Mouse (Mus musculus): Measurements from ENCODE around the gene Fhad1. TPM values are rescaled to one million over a fixed set of nuclear protein-coding genes. Genes with fewer than 3 reads are reported as not detected.
"Not testable (repeated sequence)": the region's sequence is repeated elsewhere in the genome, so short reads cannot be mapped to it uniquely, and the experiment has no call there.

Fhad1 gene
- total RNA-seq (2015) (0.20 TPM in 1 of 2 replicates, not detected in the other), total RNA-seq (2017) (1.2 TPM in 1 of 2 replicates, not detected in the other)

GRCm38 (mm10) chr4:142014659-142015608, at the start of gene Fhad1:
Gene Fhad1, minus strand, starts transcription at chr4:142015082.
- ATAC-seq (replicated peaks; ENCODE audit: poor library complexity): peak; percentile 62

- no peak; the same call in 1 of the 2 replicates for ATAC-seq (replicated peaks; ENCODE audit: poor library complexity)
Measured at GRCm38 (mm10) chr4:142063057-142063534, 48.2 kb upstream of the Fhad1 start.

- ATAC-seq (replicated peaks; ENCODE audit: poor library complexity): no peak
Measured at GRCm38 (mm10) chr4:142061485-142062240, 46.8 kb upstream of the Fhad1 start.

- no peak for ATAC-seq (replicated peaks; ENCODE audit: poor library complexity)
Measured at GRCm38 (mm10) chr4:142060455-142061378, 45.8 kb upstream of the Fhad1 start.

- ATAC-seq (replicated peaks; ENCODE audit: poor library complexity): no peak
Measured at GRCm38 (mm10) chr4:142059841-142060193, 44.9 kb upstream of the Fhad1 start.

GRCm38 (mm10) chr4:142059113-142059840, 44.4 kb upstream of the Fhad1 start:
- no peak for ATAC-seq (replicated peaks; ENCODE audit: poor library complexity)

- no peak for ATAC-seq (replicated peaks; ENCODE audit: poor library complexity)
Measured at GRCm38 (mm10) chr4:142057529-142058216, 42.8 kb upstream of the Fhad1 start.

GRCm38 (mm10) chr4:142055600-142055999, 40.7 kb upstream of the Fhad1 start:
- ATAC-seq (replicated peaks; ENCODE audit: poor library complexity): no peak

- ATAC-seq (replicated peaks; ENCODE audit: poor library complexity): peak; percentile 70
Measured at GRCm38 (mm10) chr4:142054580-142054979, 39.7 kb upstream of the Fhad1 start.

GRCm38 (mm10) chr4:142053661-142054448, 39.0 kb upstream of the Fhad1 start:
- no peak for ATAC-seq (replicated peaks; ENCODE audit: poor library complexity)

GRCm38 (mm10) chr4:142053261-142053660, 38.4 kb upstream of the Fhad1 start:
- 0 out of 2 replicates have a peak, but pooled peaks have one; percentile 34 for ATAC-seq (replicated peaks; ENCODE audit: poor library complexity)

- no peak for ATAC-seq (replicated peaks; ENCODE audit: poor library complexity)
Measured at GRCm38 (mm10) chr4:142052391-142053132, 37.7 kb upstream of the Fhad1 start.

- ATAC-seq (replicated peaks; ENCODE audit: poor library complexity): not testable (repeated sequence)
Measured at GRCm38 (mm10) chr4:142051883-142052282, 37.0 kb upstream of the Fhad1 start.

- no peak for ATAC-seq (replicated peaks; ENCODE audit: poor library complexity)
Measured at GRCm38 (mm10) chr4:142049963-142050362, 35.1 kb upstream of the Fhad1 start.

- ATAC-seq (replicated peaks; ENCODE audit: poor library complexity): peak; percentile 45; the same call in 1 of the 2 replicates
Measured at GRCm38 (mm10) chr4:142048391-142048790, 33.5 kb upstream of the Fhad1 start.

- no peak for ATAC-seq (replicated peaks; ENCODE audit: poor library complexity)
Measured at GRCm38 (mm10) chr4:142047005-142047404, 32.1 kb upstream of the Fhad1 start.

- ATAC-seq (replicated peaks; ENCODE audit: poor library complexity): no peak
Measured at GRCm38 (mm10) chr4:142046496-142046895, 31.6 kb upstream of the Fhad1 start.

Measured in megakaryocyte progenitor cell, adult 5-6 weeks (primary cell).